Mouse (Mus musculus): ENCODE measurements around the gene Mfsd4b4.
"Not testable (repeated sequence)": the region's sequence is repeated elsewhere in the genome, so short reads cannot be mapped to it uniquely, and the experiment has no call there.

Gene Mfsd4b4

GRCm38 (mm10) chr10:39898874-39899371 lies at the start of gene Mfsd4b4:
Gene Mfsd4b4, minus strand, starts transcription at chr10:39899238.
- peak; percentile 95 for DNase-seq (ENCODE audit: low spot score)

DNA sequence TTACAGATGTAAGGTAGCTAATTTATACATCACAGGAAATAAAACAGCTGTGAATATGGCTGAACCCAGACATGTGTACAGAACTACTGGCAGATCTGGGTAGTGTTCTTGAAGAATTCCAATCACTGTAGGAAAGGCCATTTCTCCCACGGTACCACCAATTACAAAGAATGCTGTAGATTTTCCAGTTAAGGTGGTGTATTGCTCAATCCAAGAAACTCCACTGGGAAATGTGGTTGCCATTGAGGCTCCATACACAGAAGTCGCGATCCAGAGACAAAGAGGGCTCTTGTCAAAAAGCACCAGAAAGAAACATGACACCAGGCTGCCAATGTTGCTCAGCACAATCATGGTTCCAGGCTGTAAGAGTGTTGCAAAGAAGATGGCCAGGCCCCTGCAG lies 48.2 kb upstream of the Mfsd4b4 start:
- DNase-seq (ENCODE audit: low spot score) = not testable (repeated sequence)

GRCm38 (mm10) chr10:39936553-39936952 lies 37.5 kb upstream of the Mfsd4b4 start:
- DNase-seq (ENCODE audit: low spot score) = no peak

DNA sequence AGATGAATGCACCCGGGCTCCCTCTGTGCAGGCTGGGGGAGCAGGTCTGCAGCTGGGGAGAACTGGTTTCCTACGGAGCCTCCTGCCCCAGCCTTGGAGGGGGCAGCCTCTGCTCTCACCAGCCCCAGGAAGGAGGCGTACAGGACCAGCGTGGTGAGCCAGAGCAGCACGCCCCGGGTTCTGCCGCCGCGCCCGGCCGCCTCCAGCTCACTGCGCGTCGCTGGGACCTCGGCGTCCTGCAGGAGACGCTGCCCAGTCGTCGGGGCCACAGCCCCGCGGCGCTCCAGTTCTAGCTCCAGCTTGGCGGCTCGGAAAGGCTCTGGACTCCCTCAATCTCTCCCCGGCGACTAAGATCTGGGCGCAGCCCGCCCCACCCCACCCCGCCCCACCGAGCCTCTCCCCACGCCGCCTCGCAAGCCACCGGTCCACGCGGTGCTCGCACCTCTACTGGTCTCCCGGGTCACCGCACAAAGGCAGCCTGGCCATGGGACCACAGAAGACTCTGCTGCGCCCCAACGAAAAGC lies 27.6 kb upstream of the Mfsd4b4 start, which contains the start of gene Mfsd4b2:
Gene Mfsd4b2 (minus strand): TSS at position 308 of the 524 bp plus-strand sequence.
- DNase-seq (ENCODE audit: low spot score) = peak; percentile 62

- DNase-seq (ENCODE audit: low spot score) = not testable (repeated sequence)
Observed at GRCm38 (mm10) chr10:39924556-39924955, 25.5 kb upstream of the Mfsd4b4 start.

GRCm38 (mm10) chr10:39912616-39913015 lies 13.6 kb upstream of the Mfsd4b4 start:
- no peak for DNase-seq (ENCODE audit: low spot score)

- no peak for DNase-seq (ENCODE audit: low spot score)
Observed at GRCm38 (mm10) chr10:39908768-39909441, 9.9 kb upstream of the Mfsd4b4 start.

GRCm38 (mm10) chr10:39906799-39907658 lies 8.0 kb upstream of the Mfsd4b4 start:
- no peak for DNase-seq (ENCODE audit: low spot score)

GRCm38 (mm10) chr10:39904191-39904590 lies 5.2 kb upstream of the Mfsd4b4 start:
- no peak for DNase-seq (ENCODE audit: low spot score)

DNA sequence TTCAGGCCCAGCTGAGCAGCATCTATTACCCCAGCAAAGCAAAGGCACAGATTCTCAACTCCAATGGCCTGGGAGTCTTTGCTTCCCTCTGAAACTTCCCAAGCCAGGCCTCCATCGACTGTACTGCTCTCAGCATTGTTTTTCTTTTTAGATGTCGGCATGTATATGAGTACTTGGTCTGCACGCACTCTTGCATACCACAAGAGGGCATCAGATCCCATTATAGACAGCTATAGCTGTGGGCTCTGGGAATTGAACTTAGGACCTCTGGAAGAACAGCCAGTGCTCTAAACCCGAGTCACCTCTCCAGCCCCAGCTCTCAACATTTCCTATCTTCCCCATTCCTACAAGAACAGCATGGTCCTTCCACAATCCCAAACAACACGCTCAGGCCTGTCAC lies 2.5 kb downstream of the Mfsd4b4 start:
- peak; percentile 24 for DNase-seq (ENCODE audit: low spot score)

DNA sequence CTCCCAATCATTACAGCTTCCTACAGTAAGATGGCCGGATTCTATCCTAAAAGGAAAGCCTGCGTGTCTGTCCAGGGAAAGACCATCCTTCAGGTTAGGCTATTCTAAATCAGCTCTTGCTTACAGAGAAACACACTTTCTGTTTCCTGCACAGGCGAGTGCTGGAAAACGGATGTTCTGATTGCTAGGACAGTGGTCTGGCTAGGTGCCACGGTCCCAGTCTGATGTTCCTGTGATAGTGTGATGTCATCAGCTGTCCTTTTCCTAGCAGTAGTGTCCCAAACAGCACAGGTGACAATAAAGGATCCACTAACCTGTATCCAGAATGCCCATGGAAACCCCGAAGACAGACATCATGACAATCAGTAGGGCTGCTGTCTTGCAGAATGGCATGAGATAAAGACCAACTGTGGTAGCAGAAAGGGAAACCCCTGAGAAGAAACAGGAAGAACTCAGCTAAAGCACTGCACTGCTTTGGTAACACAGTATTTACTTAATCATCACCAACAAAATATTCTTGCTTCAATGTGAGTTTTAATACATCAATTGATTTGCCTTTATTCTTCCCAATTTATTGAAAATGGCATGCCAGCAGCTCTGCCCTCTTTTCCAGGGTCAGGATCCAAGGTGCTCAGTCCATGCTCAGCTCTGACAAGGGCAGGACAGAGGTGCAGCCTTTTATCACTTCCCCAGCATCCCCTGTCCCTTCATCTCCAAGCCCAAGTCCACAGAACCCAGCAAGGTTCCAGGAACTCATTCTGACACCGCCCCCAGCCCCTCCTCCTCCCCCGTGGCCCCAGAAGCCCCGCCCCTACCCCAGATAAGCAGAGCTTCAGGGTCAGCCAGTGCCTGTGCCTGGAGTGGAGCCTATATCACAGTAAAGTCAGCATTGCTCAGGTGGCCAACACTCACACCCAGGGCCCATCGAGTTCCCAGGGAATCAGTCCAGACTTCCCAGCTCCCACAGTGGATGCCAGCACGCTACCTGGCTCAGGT lies 5.0 kb downstream of the Mfsd4b4 start:
- DNase-seq (ENCODE audit: low spot score) = no peak

DNA sequence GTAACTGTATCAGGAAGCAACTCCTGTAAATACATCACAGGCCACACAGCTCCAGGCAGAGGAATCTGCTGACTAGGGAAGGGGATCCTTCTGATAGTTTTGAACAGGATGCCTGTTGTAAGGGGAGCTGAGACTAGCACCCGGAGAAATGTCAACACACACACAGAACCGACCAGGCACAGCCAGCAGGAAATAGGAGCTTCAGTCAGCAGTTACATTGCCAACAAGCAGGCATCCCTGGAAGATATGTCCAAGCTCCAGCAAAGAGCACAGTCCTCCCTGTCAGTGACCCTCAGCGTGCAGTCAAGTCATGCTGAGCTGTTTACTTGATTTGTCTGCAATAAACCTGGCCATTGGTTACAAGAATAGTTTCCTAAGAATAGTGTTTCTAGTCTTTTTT lies 10.4 kb downstream of the Mfsd4b4 start:
- DNase-seq (ENCODE audit: low spot score) = no peak

DNA sequence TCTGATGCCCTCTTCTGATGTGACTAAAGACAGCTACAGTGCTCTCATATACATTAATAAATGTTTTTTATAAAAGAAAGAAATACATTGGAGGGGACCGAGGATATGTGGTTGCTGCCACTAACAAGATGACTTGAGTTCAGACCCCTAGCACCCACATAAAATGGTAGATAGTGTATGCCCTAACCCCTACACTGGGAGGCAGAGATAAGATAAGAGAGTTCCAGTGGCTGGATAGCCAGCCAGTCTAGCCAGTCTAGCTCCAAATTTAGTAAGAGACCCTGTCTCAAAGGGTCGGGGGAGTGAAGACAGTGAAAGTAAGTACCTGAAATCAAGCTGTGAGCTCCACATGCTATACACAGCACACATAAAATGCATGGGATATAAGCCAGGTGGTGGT lies 33.5 kb downstream of the Mfsd4b4 start:
- DNase-seq (ENCODE audit: low spot score) = no peak

- no peak for DNase-seq (ENCODE audit: low spot score)
Observed at GRCm38 (mm10) chr10:39842621-39843020, 56.4 kb downstream of the Mfsd4b4 start.

All from embryo, embryonic 10.5 days (tissue).